Mouse (Mus musculus) stomach, embryonic 14.5 days (tissue): ENCODE data around the gene Kcnq1. TPM values are rescaled to one million over a fixed set of nuclear protein-coding genes. Genes with fewer than 3 reads are reported as not detected.

Experiments used
- ATAC-seq: fragments of 200-750 bp; cut with Nextera tagmentation; 2 replicates; pipeline ENCODE4 v1.8.0; 2017; ENCODE audit warnings: low read depth, moderate TSS enrichment; ENCODE audit not compliant: insufficient number of reproducible peaks, insufficient read depth, low FRiP score
- H3K27ac ChIP-seq: fragments of 300-500 bp; sonication (generic); 2 replicates; pipeline ENCODE4 v1.5.1; 2014; ENCODE audit warnings: mild to moderate bottlenecking, low read length, moderate library complexity, mixed read lengths
- H3K27me3 ChIP-seq: fragments of 300-500 bp; sonication (generic); 2 replicates; pipeline ENCODE4 v1.6.1; 2014; ENCODE audit warnings: low read length, control low read depth, mixed read lengths; ENCODE audit not compliant: control insufficient read depth, insufficient read depth
- H3K36me3 ChIP-seq: fragments of 300-500 bp; sonication (generic); 2 replicates; pipeline ENCODE4 v1.6.1; 2014; ENCODE audit warnings: mild to moderate bottlenecking, control low read depth, low read length, moderate library complexity, mixed read lengths; ENCODE audit not compliant: control insufficient read depth, insufficient read depth
- H3K4me1 ChIP-seq: fragments of 300-500 bp; sonication (generic); 2 replicates; pipeline ENCODE4 v1.6.1; 2014; ENCODE audit warnings: low read length, control low read depth, mixed read lengths; ENCODE audit not compliant: control insufficient read depth, insufficient read depth
- H3K4me2 ChIP-seq: fragments of 300-500 bp; sonication (generic); replicated peaks from 2 replicates; pipeline ENCODE4 v1.6.1; 2014; ENCODE audit warnings: low read depth, low read length, control low read depth
- H3K4me3 ChIP-seq: fragments of 300-500 bp; sonication (generic); 2 replicates; pipeline ENCODE4 v1.5.1; 2014; ENCODE audit warnings: low read depth, low read length, control low read depth
- H3K9ac ChIP-seq: fragments of 300-500 bp; sonication (generic); replicated peaks from 2 replicates; pipeline ENCODE4 v1.6.1; 2014; ENCODE audit warnings: low read depth, mild to moderate bottlenecking, control low read depth, low read length, moderate library complexity, mixed read lengths
- H3K9me3 ChIP-seq: fragments of 300-500 bp; sonication (generic); 2 replicates; pipeline ENCODE4 v1.6.1; 2016; ENCODE audit warnings: low read depth, low read length, control low read depth; ENCODE audit not compliant: control insufficient read depth
- WGBS: fragments of 180-500 bp; shearing (Covaris S2); extraction: QIAGEN DNeasy Blood & Tissue Kit; methylation state at CpG from one replicate; pipeline ENCODE4 v1.1.7; 2014; 5-methylcytosine and 5-hydroxymethylcytosine counted together
- polyA plus RNA-seq: library from polyadenylated mRNA; unstranded; fragments of >200 nt; fragmentation: Nextera tagmentation; extraction: Ambion mirVana; gene quantifications from 2 replicates; pipeline ENCODE4 v1.2.1, GENCODE M21; 2014

Kcnq1 gene
- polyA plus RNA-seq, 1 experiment from 2014 or later, result 4.2 TPM

DNA sequence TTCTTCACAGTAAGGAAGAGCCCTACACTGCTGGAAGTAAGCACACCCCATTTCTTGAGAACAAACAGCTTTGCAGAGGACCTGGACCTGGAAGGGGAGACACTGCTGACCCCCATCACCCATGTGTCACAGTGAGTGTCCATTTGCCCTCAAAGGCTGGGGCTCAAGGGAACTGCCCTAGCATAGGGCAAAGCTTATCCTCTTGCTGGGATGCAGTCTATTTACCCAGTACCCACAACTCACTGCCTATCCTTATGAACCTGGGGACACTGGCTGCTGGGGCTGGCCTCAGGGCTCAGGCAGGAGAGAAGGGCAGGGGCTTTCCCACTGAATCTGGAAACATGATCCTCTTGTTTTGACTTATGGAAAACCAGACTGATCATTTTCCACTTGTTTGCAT is 155.1 kb downstream of the Kcnq1 start:
- Histone ChIP-seq H3K27ac (no peak overlapping the region), H3K4me2 (no peak overlapping the region), H3K36me3 (no peaks in the 10 kb centered on the region), H3K4me3 (no peak overlapping the region), H3K9ac (no peak overlapping the region), H3K4me1 (peaks cover 17% of the 10 kb centered on the region), H3K27me3 (no peaks in the 10 kb centered on the region), H3K9me3 (no peaks in the 10 kb centered on the region)
- no peak for ATAC-seq

DNA sequence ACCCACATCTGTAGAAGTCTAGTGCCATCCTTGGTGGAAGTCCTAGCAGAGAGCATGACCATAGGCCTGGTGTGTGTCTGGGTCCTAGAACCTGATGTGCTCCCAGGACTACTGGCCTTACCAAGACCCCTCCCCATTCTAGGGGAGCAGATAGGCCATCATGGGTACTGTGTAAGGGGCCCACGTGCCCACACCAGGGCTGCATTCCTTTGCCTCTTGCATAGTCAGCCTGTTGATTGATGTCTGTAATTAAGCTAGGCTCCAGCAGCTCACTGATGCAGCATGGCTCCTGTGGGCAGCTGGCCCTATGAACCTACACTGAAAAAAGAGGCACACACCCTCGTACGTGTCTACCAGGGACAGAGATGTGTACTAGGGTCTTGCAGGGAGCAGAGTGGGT is 157.4 kb downstream of the Kcnq1 start:
- H3K4me3 ChIP-seq, result no peak overlapping the region
- WGBS, result 28% methylated on average over 3 of the region's 3 CpGs

DNA sequence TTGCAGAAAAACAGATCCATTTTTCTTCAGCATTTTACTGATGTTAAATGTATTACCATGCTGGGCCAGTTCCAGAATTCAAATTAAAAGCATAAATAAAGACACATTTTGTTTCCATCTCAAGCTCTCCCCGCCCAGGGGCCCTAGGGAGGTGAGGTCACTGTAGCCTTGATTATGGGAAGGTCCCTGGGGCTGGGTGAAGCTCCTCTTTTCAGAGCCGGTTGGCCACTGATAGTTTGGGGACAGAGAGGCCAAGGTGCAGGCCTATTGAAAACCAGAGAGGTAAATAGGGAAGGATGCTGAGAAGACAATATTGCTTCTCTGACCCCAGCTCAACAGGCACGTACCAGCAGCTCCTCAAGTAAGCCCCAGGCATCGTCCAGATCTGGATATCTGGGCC is 157.8 kb downstream of the Kcnq1 start:
- Histone ChIP-seq H3K4me3 (no peak overlapping the region), H3K27ac (no peak overlapping the region), H3K4me1 (peaks cover 17% of the 10 kb centered on the region), H3K9me3 (no peaks in the 10 kb centered on the region), H3K36me3 (no peaks in the 10 kb centered on the region), H3K4me2 (no peak overlapping the region), H3K27me3 (no peaks in the 10 kb centered on the region), H3K9ac (no peak overlapping the region)
- ATAC-seq, result no peak
- WGBS, result 68% methylated on average over 4 of the region's 4 CpGs

More for the DNA sequence above, 157.4 kb downstream of the Kcnq1 start:
- ATAC-seq, result no peak
- H3K27me3 ChIP-seq, result no peaks in the 10 kb centered on the region
- no peak overlapping the region for H3K27ac ChIP-seq
- no peaks in the 10 kb centered on the region for H3K36me3 ChIP-seq
- no peaks in the 10 kb centered on the region for H3K9me3 ChIP-seq
- no peak overlapping the region for H3K9ac ChIP-seq
- peaks cover 17% of the 10 kb centered on the region for H3K4me1 ChIP-seq
- H3K4me2 ChIP-seq, result no peak overlapping the region

DNA sequence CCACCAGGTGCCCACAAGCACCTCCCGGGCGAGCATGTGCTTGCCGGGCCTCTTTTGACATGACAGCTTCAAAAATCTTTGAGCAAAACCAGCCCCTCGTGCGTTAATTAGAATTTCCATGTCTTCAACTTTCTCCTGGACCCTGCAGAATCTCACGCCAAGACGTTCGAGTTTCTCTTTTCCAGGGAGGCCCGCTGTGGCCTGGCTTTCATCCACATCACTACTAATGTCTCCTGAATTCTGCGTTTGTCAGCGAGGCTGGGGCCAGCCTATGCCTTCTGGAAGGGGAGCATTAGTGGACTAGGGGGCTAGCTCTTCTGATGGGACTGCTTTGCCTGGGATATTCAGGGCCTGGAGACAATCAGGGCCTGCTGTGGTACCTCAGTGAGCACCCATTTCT is 159.2 kb downstream of the Kcnq1 start:
- no peak overlapping the region for H3K4me3 ChIP-seq
- no peaks in the 10 kb centered on the region for H3K36me3 ChIP-seq
- ATAC-seq, result peak; percentile 64; the same call in 1 of the 2 replicates
- no peak overlapping the region for H3K9ac ChIP-seq
- no peaks in the 10 kb centered on the region for H3K9me3 ChIP-seq
- peak overlapping the region; percentile 74; the same call in 1 of the 2 replicates for H3K27ac ChIP-seq
- H3K4me1 ChIP-seq, result peaks cover 17% of the 10 kb centered on the region
- WGBS, result 62% methylated on average over 11 of the region's 11 CpGs
- no peak overlapping the region for H3K4me2 ChIP-seq
- H3K27me3 ChIP-seq, result no peaks in the 10 kb centered on the region

DNA sequence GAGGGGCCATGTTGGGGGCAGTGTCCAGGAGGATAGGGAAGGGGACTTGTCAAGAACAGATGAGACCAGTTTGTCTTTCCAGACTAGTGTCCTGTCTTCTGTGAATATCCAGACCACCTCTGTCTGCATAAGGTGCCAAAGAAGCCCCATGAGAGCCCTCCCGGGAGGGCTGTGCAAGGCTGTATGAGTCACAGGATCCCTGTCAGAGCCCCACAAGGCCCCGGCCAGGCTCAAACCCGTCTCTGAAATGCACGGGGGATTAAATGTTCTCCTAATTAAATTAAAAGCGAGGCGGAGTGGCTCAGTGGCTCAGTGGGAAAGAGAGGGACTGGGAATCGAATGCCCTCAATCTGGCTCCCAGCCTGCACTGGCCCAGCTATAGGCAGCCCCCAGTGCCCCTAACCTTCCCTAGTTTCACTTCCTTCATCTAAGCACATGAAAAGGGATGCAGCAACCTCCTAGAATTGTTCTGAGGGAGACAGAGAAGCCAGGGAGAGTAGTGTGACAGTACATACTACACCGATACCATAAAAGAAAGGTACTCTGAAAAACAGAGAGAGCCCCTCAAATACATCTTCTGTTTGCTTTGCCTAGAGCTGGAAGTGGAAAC is 159.8 kb downstream of the Kcnq1 start:
- peaks cover 17% of the 10 kb centered on the region for H3K4me1 ChIP-seq
- peak overlapping the region; percentile 74 for H3K27ac ChIP-seq
- no peaks in the 10 kb centered on the region for H3K9me3 ChIP-seq
- H3K36me3 ChIP-seq, result no peaks in the 10 kb centered on the region
- no peaks in the 10 kb centered on the region for H3K27me3 ChIP-seq
- no peak overlapping the region for H3K4me2 ChIP-seq
- ATAC-seq, result peak; percentile 16; the same call in 1 of the 2 replicates
- no peak overlapping the region for H3K4me3 ChIP-seq
- H3K9ac ChIP-seq, result no peak overlapping the region
- WGBS, result 50% methylated on average over 8 of the region's 8 CpGs

DNA sequence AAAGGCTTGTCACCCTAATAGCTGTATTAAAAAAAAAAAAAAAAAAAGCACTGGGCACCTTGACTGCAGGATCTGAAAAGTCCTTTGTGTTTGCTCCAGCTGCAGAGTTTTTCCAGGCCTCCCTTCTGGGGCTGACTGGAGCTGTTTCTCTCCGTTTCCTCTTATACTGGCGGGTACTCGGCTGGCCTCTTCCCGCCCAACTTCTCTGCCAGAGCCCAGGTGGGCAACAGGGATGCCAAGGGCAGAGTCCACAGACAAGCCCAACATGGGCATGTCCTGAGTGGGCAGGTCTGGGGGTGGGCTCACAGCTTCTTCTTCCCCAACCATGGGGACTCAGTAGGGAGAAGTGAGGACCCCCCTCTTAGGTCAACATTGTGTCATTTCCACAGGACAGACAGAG is 167.6 kb downstream of the Kcnq1 start:
- no peak for ATAC-seq
- H3K4me3 ChIP-seq, result no peak overlapping the region
- H3K9me3 ChIP-seq, result no peaks in the 10 kb centered on the region
- no peaks in the 10 kb centered on the region for H3K27me3 ChIP-seq
- H3K9ac ChIP-seq, result no peak overlapping the region
- no peak overlapping the region for H3K4me2 ChIP-seq
- H3K27ac ChIP-seq, result 0 out of 2 replicates have a peak overlapping the region, but pooled peaks have one; percentile 39
- peaks cover 6% of the 10 kb centered on the region; the same call in 1 of the 2 replicates for H3K4me1 ChIP-seq
- WGBS, result 60% methylated on average over 4 of the region's 4 CpGs
- H3K36me3 ChIP-seq, result no peaks in the 10 kb centered on the region

DNA sequence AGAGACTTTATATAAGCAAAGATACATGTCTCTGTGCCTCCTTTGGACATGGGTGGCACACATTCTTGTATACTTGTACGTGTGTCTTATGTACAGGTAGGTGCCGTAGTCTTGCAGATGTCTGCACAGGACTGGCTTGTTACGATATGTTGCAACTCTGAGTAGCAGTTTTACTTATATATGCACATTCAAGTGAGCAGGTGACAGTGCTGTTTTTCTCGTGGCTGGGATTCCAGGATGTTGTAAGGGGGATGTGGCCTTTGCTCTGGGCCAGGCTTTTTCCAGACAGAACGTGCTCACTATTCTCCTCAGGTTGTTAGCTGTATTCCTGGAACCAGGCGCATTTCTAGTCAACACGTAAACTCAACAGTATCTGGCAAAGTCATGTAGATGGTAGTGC is 168.9 kb downstream of the Kcnq1 start:
- 79% methylated on average over 7 of the region's 7 CpGs for WGBS

DNA sequence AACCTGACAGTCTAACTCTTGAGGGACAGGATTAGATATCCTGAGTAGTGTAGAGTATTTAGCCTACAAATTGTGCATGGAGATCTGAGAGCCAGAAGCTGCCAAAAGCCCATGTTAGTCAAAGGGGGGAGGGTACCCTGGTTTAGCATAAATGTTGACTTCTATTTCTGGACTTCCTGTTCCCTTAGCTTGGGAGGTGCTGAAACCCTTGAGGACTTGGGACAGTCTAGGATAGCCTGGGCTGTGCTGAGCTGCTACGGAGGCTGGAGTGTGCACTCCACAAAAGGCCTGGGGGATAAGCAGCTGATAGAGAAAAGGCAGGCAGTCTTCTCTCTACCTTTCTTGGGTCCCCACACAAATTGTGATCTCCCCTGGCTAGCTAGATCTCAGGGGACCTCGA is 177.5 kb downstream of the Kcnq1 start:
- Histone ChIP-seq H3K4me1 (peaks cover 35% of the 10 kb centered on the region), H3K9ac (no peak overlapping the region), H3K27me3 (no peaks in the 10 kb centered on the region), H3K27ac (no peak overlapping the region), H3K9me3 (no peaks in the 10 kb centered on the region), H3K36me3 (no peaks in the 10 kb centered on the region), H3K4me2 (no peak overlapping the region), H3K4me3 (no peak overlapping the region)
- whole genome bisulfite sequencing, result 80% methylated on average over 2 of the region's 2 CpGs
- ATAC-seq, result no peak

More for the DNA sequence above, 168.9 kb downstream of the Kcnq1 start:
- Histone ChIP-seq H3K4me1 (peaks cover 6% of the 10 kb centered on the region; the same call in 1 of the 2 replicates), H3K9me3 (no peaks in the 10 kb centered on the region), H3K4me3 (no peak overlapping the region), H3K36me3 (no peaks in the 10 kb centered on the region), H3K9ac (no peak overlapping the region), H3K27me3 (no peaks in the 10 kb centered on the region), H3K4me2 (no peak overlapping the region), H3K27ac (no peak overlapping the region)
- no peak for ATAC-seq

DNA sequence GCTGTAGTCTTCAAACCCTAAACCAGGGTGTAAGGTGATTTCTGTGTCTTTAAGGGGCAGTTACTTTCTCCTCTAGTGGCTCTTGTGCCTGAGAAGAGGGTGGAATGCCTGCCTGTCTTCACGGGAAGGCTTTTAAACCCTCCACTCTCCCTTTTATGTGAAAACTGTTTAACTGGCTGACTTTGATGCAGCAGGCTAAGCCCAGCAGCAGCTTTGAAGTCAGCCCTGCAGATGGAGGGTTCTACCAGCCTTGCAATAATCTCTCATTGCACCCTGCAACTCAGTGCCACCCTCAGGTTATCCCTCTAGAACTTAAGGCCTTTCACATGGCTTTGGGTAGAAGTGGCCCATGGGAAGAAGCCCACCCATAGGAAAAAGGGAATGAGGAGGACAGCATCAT is 178.7 kb downstream of the Kcnq1 start:
- Histone ChIP-seq H3K27ac (no peak overlapping the region), H3K4me2 (no peak overlapping the region), H3K9ac (no peak overlapping the region), H3K27me3 (no peaks in the 10 kb centered on the region), H3K4me1 (peaks cover 46% of the 10 kb centered on the region), H3K36me3 (no peaks in the 10 kb centered on the region), H3K4me3 (no peak overlapping the region), H3K9me3 (no peaks in the 10 kb centered on the region)
- WGBS, result 27% methylated on average over 1 of the region's 1 CpGs
- no peak for ATAC-seq
